Mouse (Mus musculus) left cerebral cortex, postnatal 36 days (tissue): ENCODE measurements around the gene Zfp639. TPM values are rescaled to one million over a fixed set of nuclear protein-coding genes. Genes with fewer than 3 reads are reported as not detected.

ENCODE experiments used
- total RNA-seq, 2 experiments: library from RNA; stranded (reverse); gene quantifications; 2 replicates each; pipeline ENCODE4 v1.2.3; 2021

The Zfp639 gene
- total RNA-seq, 2 experiments from 2014 or later = 33.1 to 39.1 TPM

Other genes starting within 250 kb of the Zfp639 start
- gene Zmat3, start 144.2 kb upstream of the Zfp639 start, total RNA-seq = 10 to 100 TPM; 84.1 to 91.3 TPM
- gene Pik3ca, start 112.6 kb upstream of the Zfp639 start, total RNA-seq = 10 to 100 TPM; 60.9 to 61.6 TPM
- gene Kcnmb3, start 18.0 kb upstream of the Zfp639 start, total RNA-seq = under 1 TPM; 0.17 to 0.39 TPM
- 100 to 1,000 TPM in 1 of 2 experiments, 10 to 100 TPM in 1; 96.7 to 124 TPM for gene Mfn1, start 19.2 kb downstream of the Zfp639 start, total RNA-seq
- 10 to 100 TPM; 43.7 to 44.9 TPM for gene Gnb4, start 106.3 kb downstream of the Zfp639 start, total RNA-seq
- 10 to 100 TPM; 16.6 to 18.0 TPM for gene Actl6a, start 196.0 kb downstream of the Zfp639 start, total RNA-seq
- 100 to 1,000 TPM; 201 to 202 TPM for gene Ndufb5, start 226.7 kb downstream of the Zfp639 start, total RNA-seq
- gene Mrpl47, start 227.3 kb downstream of the Zfp639 start, total RNA-seq = 10 to 100 TPM; 21.4 to 23.4 TPM